Mouse (Mus musculus) urinary bladder, postnatal 25 days (tissue): ENCODE measurements around the gene Elf5.

Experiments used
- DNase-seq: peaks from one replicate; pipeline ENCODE4 v3.0.0; 2022; ENCODE audit warnings: low spot score

The Elf5 gene

DNA sequence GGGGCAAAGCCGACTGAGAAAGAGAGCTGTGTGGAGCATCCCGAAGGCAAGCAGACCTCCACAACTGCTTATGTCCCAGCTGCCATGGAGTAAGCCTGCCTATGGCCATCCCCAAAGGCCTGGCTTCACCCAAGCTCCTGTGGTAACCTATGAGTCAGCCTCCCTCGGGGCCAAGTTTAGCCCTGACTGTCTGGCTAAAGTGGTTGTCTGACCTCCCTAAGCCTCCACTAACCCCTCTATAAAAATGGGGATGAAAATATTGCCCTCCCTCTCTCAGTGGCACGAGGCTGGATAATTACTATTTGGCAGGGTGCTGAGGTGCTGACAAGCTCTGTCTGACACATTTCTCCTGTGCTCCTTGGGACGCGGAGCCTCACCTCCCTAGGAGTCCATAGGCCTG, at the start of gene Elf5:
Gene Elf5 (plus strand): TSS at position 341 of the 400 bp plus-strand sequence.
- no peak for DNase-seq

DNA sequence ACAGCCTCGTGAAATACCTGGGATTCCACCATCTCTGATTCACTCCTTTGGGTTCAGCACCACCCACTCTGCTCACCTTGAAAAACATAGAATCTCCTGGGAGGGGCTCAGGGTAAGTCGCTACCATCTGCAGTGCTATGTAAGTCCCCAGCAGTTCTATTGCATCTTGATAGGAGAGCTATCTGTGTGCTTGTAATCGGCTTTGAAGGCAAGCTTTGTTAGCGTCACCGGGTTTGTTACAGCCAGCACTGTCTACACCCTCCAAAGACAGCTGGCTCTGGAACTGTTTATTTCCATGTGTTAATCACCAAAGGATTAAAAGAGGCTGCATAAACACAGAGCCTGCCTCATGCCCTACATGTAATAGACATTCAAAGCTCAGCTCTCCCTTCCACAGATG, 38.9 kb upstream of the Elf5 start:
- DNase-seq = no peak

DNA sequence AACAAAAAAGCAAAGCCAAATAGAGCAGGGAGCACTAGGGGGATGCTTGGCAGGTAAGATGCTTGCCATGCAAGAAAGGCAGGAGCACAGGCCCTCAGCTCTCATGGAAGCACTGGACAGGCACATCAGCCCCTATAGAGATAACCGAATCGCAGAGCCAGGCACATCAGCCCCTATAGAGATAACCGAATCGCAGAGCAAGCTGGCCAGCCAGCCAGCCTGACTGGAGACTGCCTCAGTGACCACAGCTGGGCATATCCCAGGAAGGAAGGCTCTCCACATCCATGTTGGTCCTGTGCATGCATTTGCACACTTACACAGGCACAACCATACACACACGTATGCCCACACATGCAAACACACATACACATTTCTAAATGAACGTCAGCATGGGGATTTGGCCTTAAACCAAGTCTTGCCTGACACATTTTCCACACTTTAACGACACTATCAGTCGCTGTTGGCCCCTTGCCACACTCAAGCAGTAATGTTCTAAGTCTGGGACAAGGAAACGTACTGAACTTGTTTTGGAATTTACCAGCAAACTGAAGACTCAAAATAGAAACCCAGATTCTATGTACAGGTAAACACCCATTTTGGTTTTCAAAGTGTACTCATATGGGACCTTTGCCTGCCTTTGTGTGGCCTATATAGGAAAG, 31.9 kb upstream of the Elf5 start:
- DNase-seq = no peak

DNA sequence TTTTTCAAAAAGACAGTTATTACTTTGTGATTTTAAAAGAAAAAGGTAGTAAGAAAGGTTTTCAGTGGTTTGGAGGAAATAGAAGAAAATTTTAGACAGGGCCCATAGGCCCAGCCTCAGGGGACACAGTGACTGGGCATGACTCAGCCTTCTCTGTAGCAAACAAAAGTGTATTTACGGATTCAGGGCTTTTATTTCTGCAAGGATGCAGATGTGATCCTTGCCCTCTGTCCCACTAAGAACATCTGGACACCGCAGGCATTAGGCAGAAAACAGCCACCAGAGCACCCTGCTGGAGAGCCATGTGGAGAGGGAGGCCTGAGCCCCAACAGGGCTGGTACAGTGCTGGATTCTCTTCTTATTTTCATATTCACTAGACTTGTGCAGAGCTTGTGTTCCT, 29.3 kb upstream of the Elf5 start:
- no peak for DNase-seq

DNA sequence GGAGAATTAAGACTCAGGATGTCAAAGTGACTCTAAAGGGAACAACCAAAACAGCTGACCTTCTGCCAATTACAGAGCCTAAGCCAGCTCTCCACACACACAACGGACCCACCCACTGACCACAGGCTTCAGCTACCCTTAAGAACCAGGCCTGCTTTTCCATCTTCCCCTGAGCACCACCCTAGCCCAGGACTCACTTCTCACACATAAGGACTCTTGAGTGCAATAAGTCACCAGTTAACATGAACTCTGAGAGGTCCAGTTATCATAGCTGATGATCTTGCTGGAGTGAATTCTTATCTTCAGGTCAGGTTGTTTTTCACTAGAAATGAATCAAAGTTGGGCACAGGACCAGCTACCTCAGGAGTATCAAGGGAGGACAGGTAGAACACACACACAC, 23.6 kb upstream of the Elf5 start:
- no peak for DNase-seq

DNA sequence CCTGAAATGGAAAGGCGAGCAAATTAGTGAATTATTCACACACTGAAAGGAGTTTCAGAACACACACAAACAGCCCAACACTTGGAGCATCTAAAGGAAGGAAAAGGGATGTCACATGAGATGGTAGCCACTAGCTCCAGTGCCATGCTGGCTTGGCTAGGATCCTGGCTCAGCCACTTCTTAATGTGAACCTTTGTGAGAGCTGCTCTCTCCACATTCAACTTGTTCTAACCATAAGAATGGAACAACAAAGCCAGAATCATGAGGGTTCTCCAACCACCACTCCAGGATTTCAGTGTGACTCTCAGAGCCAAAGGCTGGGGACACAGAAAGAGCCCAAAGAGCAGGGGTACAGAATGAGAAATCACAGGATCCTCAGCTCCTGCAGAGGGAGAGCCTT, 23.2 kb upstream of the Elf5 start:
- DNase-seq = no peak

DNA sequence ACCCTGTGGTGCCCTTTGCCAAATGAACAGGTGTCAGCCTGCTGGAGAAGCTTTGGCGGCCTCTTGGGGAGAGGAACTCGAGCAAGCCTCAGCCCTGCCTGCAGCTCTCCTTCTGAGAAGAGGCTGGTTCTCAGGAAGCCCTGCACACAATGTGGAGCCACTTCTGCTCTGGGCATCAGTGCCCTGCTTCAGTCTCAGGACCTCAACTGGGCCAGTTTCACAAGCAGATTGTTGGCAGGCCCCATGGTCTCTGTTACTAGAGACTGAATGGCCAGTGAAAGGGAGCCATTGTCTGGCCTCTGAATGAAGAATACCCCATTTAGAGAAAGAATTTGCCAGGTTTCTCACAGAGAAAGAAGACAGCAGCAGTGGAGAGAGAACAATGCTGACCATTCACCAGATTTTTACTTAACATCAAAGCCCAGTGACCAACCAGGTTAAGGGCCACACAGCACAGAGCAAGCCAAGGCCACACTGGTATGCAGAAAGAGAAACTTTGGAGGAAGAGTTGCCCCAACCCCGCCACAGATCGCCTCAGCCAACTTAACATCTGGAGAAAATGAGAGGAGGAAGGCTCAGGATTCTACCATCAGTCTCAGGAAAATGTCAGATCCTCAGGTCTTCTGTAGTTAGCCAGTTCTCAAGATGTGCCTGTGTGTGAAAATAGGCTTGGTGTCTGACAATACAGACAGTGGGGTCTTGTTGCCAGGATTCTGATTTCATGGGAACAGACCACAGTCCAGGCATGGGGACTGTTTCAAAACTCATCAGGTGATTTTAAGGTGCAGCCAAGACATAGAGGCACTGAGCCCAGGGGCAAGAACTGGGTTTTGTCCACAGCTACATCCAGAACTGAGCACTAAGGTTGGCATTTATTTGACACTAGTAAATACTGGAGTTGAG, 21.2 kb upstream of the Elf5 start:
- DNase-seq = no peak

DNA sequence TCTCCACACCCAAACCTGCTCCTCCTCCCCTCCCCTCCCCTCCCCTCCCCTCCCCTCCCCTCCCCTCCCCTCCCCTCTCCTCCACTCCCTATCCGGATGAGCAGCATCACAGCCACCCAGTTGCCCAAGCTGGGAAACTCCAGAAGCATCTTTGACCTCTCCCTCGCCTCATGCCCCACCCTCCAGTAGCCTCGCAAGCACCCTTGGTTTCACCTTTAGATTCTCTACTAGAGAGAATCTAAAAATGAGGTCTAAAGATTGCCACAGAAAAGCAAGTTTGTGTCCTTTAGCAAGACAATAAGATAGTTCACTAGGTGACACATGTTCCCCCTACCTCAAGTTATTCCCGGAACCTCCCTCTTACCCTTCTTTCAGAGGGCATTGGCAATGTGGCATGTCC, 19.9 kb upstream of the Elf5 start:
- no peak for DNase-seq

DNA sequence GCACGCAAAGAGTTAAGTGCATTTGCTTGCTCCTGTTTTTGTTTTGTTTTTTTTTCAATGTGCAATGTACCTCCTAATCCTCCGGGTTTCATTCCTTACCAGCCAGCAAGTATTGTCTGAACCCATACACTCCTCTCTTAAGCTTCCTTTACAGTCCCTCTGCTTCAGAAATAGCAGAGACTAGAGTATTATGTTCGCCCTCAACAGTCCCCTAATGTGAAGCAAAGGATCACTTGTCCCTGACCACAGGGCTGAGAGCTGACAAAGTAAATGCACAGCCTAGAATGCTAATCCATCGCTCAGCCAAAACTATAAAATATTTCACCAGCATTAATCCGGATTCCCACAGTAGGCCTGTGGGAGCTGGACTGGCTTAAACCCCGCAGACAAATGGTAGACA, 13.4 kb upstream of the Elf5 start:
- no peak for DNase-seq

DNA sequence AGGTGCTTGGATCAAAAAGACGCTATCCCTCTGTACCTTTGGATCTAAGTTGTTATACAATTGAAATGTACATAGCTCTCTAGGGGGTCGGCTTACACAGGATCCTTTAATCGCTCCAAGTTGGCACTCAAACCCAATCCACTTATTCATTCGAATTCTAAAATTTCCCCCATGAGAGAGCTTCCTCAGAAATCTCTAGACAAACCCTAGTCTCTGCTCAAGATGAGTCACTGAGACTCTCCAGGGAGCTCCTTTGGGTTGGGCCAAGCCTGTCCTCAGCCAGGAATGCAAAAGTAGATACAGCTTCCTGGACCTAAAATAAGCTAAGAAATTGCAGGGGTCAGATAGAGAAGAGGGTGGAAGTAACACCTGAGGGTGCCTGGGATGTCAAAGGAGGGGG, 10.8 kb upstream of the Elf5 start:
- no peak for DNase-seq

DNA sequence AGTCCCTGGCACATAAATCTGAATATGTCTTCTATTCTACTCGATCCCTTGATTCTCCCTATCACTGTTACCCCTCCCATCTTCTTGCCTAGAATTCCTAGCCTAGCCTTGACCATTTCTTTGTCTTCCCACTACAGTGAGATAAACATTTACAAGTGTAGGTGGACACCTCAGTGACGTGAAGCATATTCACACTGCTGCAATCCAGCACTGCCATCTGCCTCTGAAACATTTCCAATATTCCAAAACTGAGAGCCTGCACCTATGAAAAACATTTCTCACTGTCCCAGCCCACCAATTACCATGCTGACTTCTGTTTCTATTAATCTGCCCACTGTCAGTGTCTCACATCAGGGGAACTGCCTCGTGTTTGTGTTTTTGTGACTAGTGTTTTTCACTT, 5.2 kb upstream of the Elf5 start:
- no peak for DNase-seq

DNA sequence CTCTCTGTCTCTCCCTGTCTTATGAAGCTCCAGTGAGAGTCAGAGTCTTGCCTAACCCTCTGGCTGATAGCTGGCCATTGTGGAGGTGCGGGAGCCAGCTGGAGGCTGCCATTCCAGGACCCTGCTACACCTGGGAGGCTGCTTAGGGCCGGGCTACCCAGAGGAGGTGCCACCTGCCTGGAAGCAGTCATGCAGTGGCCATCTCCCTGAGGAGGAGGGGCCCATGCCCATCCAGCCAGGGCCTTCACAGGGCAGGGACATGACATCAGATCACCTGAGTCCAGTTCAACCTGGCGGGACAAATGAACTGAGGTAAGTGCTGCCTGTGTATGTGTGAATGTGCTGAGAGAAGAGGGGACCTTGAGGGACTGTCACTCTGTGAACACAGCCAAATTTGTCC, 328 bp downstream of the Elf5 start:
- DNase-seq = no peak

DNA sequence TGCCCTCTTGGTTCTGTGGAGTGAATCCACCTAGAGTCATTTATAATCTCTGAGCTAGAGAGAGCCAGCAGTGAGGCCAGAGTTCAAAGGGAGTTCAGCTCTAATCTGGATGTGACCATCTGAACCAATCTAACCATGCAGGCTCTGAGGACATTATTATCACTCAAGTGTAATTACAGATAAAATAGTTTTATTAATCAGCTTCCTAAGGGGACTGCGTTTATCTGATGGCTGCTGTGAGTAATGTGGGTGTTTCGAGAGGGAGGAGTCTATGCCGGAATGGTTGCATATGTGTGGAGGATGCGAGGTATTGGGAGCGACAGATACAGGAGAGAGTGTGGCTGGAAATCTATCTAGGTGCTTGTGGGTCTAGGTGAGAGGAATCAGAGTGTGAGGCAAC, 1.9 kb downstream of the Elf5 start:
- DNase-seq = no peak

DNA sequence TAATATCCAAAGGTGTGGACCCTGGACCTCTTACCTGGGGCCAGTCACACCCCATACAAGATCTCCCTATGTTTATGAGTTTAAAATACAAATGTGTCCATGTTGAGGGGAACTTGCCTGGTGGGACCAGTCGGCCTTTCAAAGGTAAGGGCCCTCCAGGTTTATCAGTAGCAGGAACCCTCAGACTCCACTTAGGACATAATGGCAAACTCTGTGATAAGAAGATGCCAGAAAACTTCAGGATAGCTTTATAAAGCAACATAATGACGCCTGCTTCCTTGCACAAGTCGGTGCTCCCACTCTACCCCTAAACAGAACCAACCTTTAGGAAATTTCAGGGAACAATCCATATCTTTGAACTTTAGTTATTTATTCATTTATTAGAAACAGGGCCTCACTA, 4.3 kb downstream of the Elf5 start:
- no peak for DNase-seq

DNA sequence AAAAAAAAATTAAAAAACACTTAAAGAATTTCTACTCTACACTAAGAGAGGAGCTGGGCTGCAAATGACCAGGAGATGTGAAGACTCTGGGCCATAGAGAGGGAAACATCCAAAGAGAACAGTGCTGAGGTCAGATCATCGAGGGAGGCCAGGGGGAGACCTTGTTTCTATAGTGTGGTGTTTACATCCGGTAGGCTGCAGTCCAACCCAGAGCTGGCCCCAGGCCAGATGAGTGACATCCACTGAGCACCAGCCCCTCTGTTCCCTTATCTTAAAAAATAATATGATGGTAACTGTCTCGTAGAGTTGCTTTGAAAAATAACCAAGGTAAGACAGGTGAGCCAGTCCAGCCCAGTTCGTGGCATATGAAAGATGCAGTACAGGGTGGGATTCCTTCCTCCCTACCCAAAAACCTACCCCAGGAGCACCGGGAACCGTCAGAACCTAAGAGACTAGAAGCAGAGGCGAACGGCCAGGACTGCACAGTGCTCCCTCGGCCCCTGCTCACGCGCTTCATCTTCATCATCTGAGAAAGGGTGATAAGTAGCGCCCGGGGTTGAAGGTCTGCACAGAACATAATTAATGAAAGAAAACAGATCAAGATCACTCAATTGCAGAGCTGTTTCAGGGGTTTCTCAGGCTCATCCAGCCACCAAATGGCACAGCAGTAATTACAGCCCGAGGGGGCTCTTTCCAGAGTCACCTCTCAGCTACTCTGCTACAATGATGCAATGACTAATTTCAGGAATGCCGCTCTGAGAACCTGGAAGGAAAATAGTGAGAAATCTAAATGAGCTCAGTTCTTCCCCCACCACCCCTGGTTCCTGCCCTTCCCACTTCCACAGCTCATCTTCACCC, 9.4 kb downstream of the Elf5 start:
- no peak for DNase-seq

DNA sequence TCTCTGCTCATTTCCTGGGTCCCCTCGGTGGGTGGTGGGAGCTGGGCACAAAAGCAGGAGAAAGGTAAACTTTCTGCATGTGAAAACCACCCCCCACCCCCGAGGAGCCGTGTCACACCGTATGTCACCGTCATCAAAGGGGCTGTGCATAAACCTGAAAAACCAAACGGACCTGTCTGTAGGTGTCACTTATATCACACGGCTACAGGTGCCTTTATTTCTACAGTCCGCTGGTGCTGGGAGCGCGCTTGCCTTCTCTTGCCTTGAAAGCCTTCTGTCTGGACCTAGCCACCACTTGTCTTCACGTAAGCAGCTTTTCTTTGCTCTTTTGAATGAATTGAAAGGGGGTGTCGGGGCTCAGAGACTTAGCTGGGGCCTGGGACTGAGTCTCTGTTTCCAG, 12.4 kb downstream of the Elf5 start:
- no peak for DNase-seq

DNA sequence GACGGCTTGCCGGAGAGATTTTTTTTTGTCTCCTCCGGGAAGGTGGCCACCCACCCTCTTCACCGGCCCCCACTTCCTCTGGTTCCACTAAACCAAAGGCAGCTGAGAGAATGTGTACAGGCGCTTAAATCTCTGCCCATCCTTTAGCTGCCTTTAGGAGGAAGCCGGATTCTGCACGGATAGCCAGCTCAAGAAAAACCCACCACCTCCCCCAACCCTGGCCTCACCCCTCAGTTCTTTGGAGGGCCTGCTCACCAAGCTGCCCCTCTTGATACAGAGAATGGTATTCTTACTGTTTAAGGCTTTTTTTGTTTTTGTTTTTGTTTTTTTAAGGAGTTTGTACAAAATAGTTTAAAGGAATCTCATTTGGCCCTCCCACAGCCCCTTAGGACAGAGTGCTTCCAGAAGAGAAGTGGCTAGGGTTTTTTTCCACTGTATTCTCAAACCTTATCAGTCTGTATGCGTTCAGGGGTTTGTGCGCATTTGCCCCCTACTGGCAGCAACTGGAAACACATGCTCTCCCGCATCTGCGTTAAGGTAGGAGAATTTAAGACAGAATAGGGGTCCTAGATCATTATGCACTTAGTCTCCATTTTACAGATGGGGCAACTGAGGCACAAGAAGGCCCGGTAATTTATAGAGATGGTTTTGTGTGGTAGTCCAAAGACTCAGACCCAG, 13.0 kb downstream of the Elf5 start:
- DNase-seq = peak; percentile 54

DNA sequence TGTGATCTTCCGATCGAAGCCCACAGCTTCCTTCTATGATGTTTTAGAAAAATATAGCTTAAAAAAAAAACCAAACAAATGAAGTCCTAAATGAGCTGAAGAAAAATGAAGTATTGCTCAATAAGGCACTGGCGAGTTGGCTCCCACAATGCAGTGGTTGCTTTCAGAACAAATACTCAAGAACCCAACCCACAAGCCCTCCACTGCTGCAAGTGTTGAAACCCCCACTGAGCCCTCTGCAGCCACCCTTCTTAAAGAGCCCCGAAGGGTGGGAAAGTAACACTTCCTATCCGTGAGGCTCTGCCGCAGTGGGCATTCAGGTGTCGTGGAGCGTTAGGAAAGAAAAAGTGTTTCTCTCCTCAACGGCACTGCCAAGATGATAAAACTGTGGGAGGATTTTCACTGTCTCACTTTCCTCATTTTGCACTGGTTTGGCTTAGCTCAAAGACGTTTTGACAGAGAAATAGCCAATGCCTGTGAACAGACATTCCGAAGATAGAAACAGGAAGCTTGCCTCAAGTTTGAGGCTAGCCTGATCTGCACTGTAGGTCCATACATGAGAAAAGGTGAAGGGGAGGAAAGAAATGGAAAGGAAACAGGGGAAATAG, 14.1 kb downstream of the Elf5 start:
- DNase-seq = no peak

DNA sequence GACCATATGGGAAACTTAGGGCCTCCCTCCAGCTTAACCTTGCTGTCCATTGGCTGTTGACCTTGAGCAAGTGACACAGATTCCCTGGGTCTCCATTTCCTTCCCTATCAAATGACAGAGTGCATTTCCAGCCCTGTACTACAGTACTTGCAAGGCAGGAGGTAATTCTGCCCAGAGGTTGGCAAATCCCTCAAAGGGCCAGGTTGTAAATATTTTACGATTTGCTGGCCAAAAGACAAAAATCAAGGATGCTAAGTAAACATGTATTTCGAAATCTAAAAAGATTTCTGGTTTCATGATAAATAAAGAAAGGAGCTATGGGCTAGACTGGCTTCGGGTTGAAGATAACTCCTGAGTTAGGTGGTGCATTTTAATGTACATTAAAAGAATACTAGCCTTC, 16.9 kb downstream of the Elf5 start:
- no peak for DNase-seq

DNA sequence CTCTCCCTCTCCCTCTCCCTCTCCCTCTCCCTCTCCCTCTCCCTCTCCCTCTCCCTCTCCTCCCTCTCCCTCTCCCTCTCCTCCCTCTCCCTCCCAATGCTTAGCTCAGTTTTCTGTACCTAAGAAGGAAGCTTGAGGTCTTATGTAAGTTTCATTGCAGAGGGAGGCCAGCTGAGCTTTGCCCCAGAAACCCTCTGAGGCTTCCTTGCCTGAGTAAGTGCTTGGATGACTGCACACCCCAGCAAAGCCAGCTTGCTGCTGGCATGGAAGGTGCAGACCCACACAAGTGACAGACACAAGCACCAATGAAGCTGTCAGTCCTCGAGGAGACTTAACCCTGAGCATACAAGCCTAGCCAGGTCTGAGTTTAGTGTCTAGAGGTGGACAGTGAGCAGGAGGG, 19.2 kb downstream of the Elf5 start:
- no peak for DNase-seq

DNA sequence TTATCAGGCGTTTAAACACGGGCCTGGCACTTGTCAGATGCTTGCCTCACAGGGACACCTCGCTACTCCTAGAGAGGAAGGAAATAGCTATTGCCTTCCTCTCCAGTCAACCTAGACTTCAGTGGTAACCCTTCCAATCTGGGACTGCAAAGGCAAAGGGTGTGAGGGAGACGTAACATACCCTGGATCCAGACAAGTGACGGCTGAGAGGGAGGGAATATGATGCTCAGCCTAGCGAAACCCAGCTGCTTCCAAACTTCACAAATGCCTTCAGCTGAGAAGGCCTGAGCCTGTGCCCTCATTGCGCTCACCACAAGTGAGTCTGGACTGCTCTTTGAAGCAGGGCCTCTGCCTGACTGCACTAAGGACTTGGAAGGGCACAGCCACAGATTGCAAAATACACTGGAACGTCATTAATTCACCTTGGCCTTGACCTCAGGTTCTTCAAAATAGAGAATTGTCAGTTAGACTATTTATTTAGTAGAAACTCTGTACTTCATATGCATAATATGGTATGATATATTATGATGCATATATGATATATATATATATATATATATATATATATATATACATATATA, 21.3 kb downstream of the Elf5 start:
- DNase-seq = no peak
